ENCODE assay signal across 19 mouse cellular contexts in the genomic region with DNA sequence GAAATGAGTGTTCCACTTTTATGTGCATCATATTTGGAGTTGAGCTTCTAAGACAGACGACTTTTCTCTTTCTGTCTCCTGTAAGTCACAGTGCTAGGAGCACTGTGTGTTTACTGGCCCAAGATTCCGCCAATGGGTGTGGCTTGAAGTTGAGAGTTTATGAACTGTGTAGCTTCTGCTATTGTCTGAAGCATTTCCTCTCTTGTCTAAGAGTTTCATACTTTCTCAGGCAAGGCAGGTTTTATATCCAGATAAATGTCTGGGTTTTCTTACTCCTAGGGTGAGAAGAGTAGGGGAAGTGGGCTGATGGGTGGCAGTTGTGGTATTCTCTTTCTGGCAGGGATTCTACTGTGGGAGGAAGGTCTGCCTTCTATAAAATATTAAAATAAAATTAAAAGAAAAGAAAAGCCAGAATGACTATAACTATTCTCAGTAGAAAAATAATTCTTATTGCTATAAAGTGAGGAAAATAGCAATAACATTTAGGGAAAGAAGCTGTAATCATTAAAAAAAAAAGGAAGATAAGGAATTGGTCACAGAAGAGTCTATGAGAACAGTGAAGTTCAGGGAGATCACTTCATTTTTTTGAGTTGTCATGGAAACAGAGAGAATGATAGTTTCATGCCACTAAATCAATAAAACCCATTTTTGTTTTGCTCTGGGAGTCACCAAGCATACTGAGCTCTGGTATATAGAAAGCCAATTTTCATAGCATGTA.
A peak's percentile ranks its signal among the peaks of the same experiment; 100 is the strongest.
DNase-seq lines count a peak whose midpoint lies in the region; ATAC-seq and TF ChIP-seq lines count a peak whose summit lies in the region.
"Had no signal": no experiment of that assay in that cellular context is flagged by ENCODE, and none has a peak within 500 bp of the region (broad histone marks: within the 10 kb centered on the region; RNA-seq: fewer than 3 reads in every experiment).

No protein-coding gene starts in this region.

- peaks cover 14% of the 10 kb centered on the region for H3K9me3 ChIP-seq in G1E (replicated peaks)
- H3K9me3 ChIP-seq in hindbrain, postnatal 0 days (ENCODE audit: low read length), result no peaks in the 10 kb centered on the region
- H3K9me3 ChIP-seq: embryonic facial prominence, embryonic 12.5 days; hindbrain, embryonic 12.5 days; neural tube, embryonic 13.5 days; stomach, embryonic 15.5 days had no signal

- H3K4me1 ChIP-seq in lung, adult 2 months (ENCODE audit: control insufficient read depth, insufficient read depth, low read length), result peaks cover 4% of the 10 kb centered on the region; the same call in 1 of the 2 replicates
- no peaks in the 10 kb centered on the region for H3K4me1 ChIP-seq in G1E (ENCODE audit: insufficient read depth, low read depth, low read length)
- no peaks in the 10 kb centered on the region for H3K4me1 ChIP-seq in hindbrain, postnatal 0 days (ENCODE audit: insufficient read depth, low read length)
- H3K4me1 ChIP-seq: embryonic facial prominence, embryonic 12.5 days; hindbrain, embryonic 12.5 days; neural tube, embryonic 13.5 days; stomach, embryonic 15.5 days had no signal

- TF ChIP-seq POLR2A in lung, adult 2 months (IDR thresholded peaks at IDR 0.05; ENCODE audit: borderline replicate concordance, extremely low read depth, low read depth, low read length), result no peak

- ATAC-seq in G1E (ENCODE audit: extremely low read depth, insufficient number of reproducible peaks, low FRiP score, poor library complexity, severe bottlenecking), result peak; percentile 70
- ATAC-seq in common myeloid progenitor, adult 5-6 weeks (replicated peaks; ENCODE audit: low read depth, poor library complexity, severe bottlenecking), result peak; percentile 86
- ATAC-seq in megakaryocyte, adult 5-6 weeks (ENCODE audit: poor library complexity, severe bottlenecking), result peak; percentile 66
- no peak for ATAC-seq in hindbrain, postnatal 0 days
- ATAC-seq: forebrain, postnatal 0 days; intestine, postnatal 0 days had no signal

- no peaks in the 10 kb centered on the region for H3K36me3 ChIP-seq in G1E (replicated peaks)
- H3K36me3 ChIP-seq in hindbrain, postnatal 0 days (ENCODE audit: insufficient read depth, low read length), result no peaks in the 10 kb centered on the region
- H3K36me3 ChIP-seq: embryonic facial prominence, embryonic 12.5 days; hindbrain, embryonic 12.5 days; neural tube, embryonic 13.5 days; stomach, embryonic 15.5 days had no signal

- H3K27ac ChIP-seq in hindbrain, postnatal 0 days, result no peak overlapping the region
- H3K27ac ChIP-seq: embryonic facial prominence, embryonic 12.5 days; hindbrain, embryonic 12.5 days; liver, embryonic 14.5 days; neural tube, embryonic 13.5 days; stomach, embryonic 15.5 days had no signal

- no peak overlapping the region for H3K4me3 ChIP-seq in lung, adult 2 months (replicated peaks; ENCODE audit: extremely low read depth, low read depth, low read length)
- no peak overlapping the region for H3K4me3 ChIP-seq in G1E (ENCODE audit: low read depth, low read length)
- no peak overlapping the region for H3K4me3 ChIP-seq in hindbrain, postnatal 0 days (ENCODE audit: low read length)
- H3K4me3 ChIP-seq: embryonic facial prominence, embryonic 12.5 days; hindbrain, embryonic 12.5 days; neural tube, embryonic 13.5 days; stomach, embryonic 15.5 days had no signal

- TF ChIP-seq CTCF in lung, adult 2 months (IDR thresholded peaks at IDR 0.05; ENCODE audit: insufficient read depth, low read length), result no peak
- no peak for TF ChIP-seq CTCF in G1E (IDR thresholded peaks at IDR 0.05; ENCODE audit: low read depth, low read length)
- no peak for TF ChIP-seq CTCF in hindbrain, postnatal 0 days (IDR thresholded peaks at IDR 0.05; ENCODE audit: low read depth)

- intact Hi-C loops in left cerebral cortex, postnatal 4 days (cut with DNase I), result no loop called here

- H3K27me3 ChIP-seq in G1E (ENCODE audit: insufficient read depth, low read length), result no peaks in the 10 kb centered on the region
- H3K27me3 ChIP-seq in hindbrain, postnatal 0 days (ENCODE audit: insufficient read depth, low read length), result no peaks in the 10 kb centered on the region
- H3K27me3 ChIP-seq: CH12.LX; embryonic facial prominence, embryonic 12.5 days; hindbrain, embryonic 12.5 days; neural tube, embryonic 13.5 days; stomach, embryonic 15.5 days had no signal

- peak; percentile 27 to 44 for DNase-seq in lung, adult 18-20 months
- no peak for DNase-seq in lung, adult 2 months
- DNase-seq in G1E (ENCODE audit: low spot score), result no peak
- no peak for DNase-seq in left cerebral cortex, postnatal 4 days
- DNase-seq in hindbrain, postnatal 0 days (ENCODE audit: low spot score), result no peak
- DNase-seq: adrenal gland, postnatal 14 days; cerebellum, adult 2 months; forebrain, postnatal 0 days; heart, adult 18-20 months; right cerebral cortex, postnatal 14 days had no signal

- no peak overlapping the region for H3K9ac ChIP-seq in hindbrain, postnatal 0 days (replicated peaks; ENCODE audit: low read length)
- H3K9ac ChIP-seq: embryonic facial prominence, embryonic 12.5 days; forebrain, postnatal 0 days; hindbrain, embryonic 12.5 days; liver, embryonic 14.5 days; neural tube, embryonic 13.5 days; stomach, embryonic 15.5 days had no signal

- 32% methylated on average over 2 of the region's 2 CpGs for WGBS in lung, adult 2 months
- 75% methylated on average over 2 of the region's 2 CpGs for WGBS in hindbrain, postnatal 0 days

- H3K4me2 ChIP-seq in hindbrain, postnatal 0 days (ENCODE audit: low read depth, low read length), result no peak overlapping the region
- H3K4me2 ChIP-seq: embryonic facial prominence, embryonic 12.5 days; hindbrain, embryonic 12.5 days; neural tube, embryonic 13.5 days; stomach, embryonic 15.5 days had no signal

Comparison
In these comparisons a context has a peak if more than half of its experiments do, and no peak if none do; other contexts are left out.
1. DNase-seq: peak in lung, adult 18-20 months (2 of 2); none in lung, adult 2 months (single experiment), G1E (single experiment), left cerebral cortex, postnatal 4 days (single experiment) and hindbrain, postnatal 0 days (single experiment).